Mouse (Mus musculus): ENCODE results near the gene Cd24a.

DNA sequence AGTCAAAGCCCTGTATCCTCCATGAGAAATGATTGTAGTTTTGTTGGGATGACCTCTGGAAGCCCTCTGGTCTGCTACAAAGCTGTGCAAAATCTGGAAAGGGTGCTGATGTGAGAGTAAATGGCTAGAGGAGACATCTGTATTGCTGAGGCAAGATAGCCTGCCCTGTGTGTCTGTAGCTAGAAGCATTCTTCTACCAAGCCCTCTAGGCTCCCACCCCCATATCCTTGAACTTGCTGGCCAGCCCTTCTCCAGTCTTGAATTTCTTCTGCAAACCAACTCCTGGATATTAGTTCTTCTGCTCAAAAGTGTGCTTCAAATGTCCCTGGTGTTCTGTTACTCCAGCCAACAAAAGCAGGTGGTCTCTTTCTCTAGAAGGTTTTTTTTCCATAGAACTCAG lies 51.8 kb downstream of the Cd24a start:
- TF ChIP-seq CTCF (IDR thresholded peaks at IDR 0.05; ENCODE audit: borderline replicate concordance, insufficient read depth, low read depth, low read length): no peak
- no peak for TF ChIP-seq POLR2A (IDR thresholded peaks at IDR 0.05; ENCODE audit: borderline replicate concordance, insufficient read depth, low read length)

All from cerebellum, adult 2 months (tissue).